Mouse (Mus musculus) heart, embryonic 10.5 days (tissue): ENCODE measurements at regions not wholly inside any gene's neighbourhood (a gene's known extent, or its start where the extent isn't known, plus 50 kb on each side); places are given as distances from the start of the nearest gene placed in this dataset.

ENCODE experiments used
- DNase-seq: peaks from one replicate; pipeline ENCODE4 v3.0.0-alpha.2; 2017; ENCODE audit warnings: low spot score
- H3K27ac ChIP-seq: fragments of 300-500 bp; sonication (generic); 2 replicates; pipeline ENCODE4 v1.5.1; 2016; ENCODE audit warnings: mild to moderate bottlenecking
- H3K27me3 ChIP-seq: fragments of 300-500 bp; sonication (generic); 2 replicates; pipeline ENCODE4 v1.6.1; 2016; ENCODE audit warnings: mild to moderate bottlenecking; ENCODE audit not compliant: poor library complexity, insufficient read depth, severe bottlenecking
- H3K36me3 ChIP-seq: fragments of 300-500 bp; sonication (generic); 2 replicates; pipeline ENCODE4 v1.6.1; 2016; ENCODE audit warnings: mild to moderate bottlenecking, moderate library complexity
- H3K4me1 ChIP-seq: fragments of 300-500 bp; sonication (generic); 2 replicates; pipeline ENCODE4 v1.6.1; 2016; ENCODE audit warnings: mild to moderate bottlenecking
- H3K4me3 ChIP-seq: fragments of 300-500 bp; sonication (generic); 2 replicates; pipeline ENCODE4 v1.5.1; 2016; ENCODE audit warnings: mild to moderate bottlenecking, moderate library complexity
- H3K9me3 ChIP-seq: fragments of 300-500 bp; sonication (generic); 2 replicates; pipeline ENCODE4 v1.6.1; 2016; ENCODE audit warnings: mild to moderate bottlenecking, moderate library complexity
- WGBS: fragments of 180-500 bp; shearing (Covaris S2); methylation state at CpG from one replicate; pipeline ENCODE4 v1.1.7; 2016; 5-methylcytosine and 5-hydroxymethylcytosine counted together

DNA sequence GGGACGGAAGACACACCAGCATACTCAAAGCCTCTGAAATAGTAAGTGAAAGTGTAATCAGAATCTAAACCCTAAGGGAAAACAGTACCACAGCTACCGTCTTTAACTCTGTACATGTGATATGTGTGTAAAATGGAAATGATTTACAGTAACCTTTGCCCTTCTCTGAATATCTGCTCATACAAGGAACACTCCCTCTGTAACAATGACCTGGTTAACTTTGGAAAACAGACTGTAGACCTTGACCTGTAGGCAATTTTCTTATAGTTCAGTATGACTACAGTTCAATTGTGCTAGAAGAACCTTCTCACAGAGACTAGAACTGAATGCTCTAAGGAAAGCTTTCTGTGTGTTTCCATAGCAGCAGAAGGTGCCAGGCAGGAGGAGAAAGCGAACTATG is 226.4 kb downstream of the Gm11361 start:
- no peak for DNase-seq
- Histone ChIP-seq H3K4me3 (no peak overlapping the region), H3K27me3 (no peaks in the 10 kb centered on the region), H3K4me1 (no peaks in the 10 kb centered on the region), H3K36me3 (no peaks in the 10 kb centered on the region), H3K27ac (no peak overlapping the region), H3K9me3 (no peaks in the 10 kb centered on the region)
- WGBS = 79% methylated on average over 3 of the region's 3 CpGs

DNA sequence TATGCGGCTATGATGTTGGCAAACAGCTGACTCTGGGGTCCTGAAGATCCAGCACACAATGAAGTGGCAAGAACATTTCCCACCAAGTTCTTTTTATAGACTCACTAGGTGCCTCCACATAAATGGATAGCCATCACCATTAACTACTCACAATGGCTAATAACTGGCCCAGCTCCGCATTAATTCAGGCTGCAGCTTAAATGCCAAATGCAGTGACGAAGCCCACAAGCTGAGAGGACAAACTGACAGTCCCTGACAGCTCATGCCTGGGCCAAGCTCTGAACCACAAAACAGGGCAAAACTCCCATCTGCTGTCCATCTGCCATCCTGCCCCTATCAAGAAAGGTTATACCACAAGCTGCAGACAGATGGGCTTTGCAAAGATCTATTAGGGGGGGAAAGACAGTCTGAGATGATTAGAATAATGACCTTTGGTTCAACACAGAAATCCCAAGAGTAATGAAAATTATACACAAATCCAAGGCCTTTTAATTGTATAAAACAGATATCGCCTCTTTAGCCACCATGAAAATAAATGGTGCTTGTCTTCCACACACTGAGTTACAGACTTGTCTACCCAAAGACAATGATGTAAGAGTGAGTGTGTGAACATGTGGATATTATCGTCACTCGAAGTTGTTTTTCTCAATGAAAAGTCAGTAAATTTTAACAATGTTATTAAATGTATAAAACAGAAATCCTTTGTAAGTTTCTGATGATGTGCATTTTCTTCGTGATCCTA is 224.1 kb downstream of the Gm11361 start:
- no peak for DNase-seq
- WGBS = 84% methylated on average over 7 of the region's 7 CpGs
- Histone ChIP-seq H3K36me3 (no peaks in the 10 kb centered on the region; the same call in 1 of the 2 replicates), H3K27ac (no peak overlapping the region), H3K4me3 (no peak overlapping the region), H3K27me3 (no peaks in the 10 kb centered on the region), H3K9me3 (0 out of 2 replicates have a peak, but pooled peaks cover 4% of the 10 kb centered on the region), H3K4me1 (no peaks in the 10 kb centered on the region)

DNA sequence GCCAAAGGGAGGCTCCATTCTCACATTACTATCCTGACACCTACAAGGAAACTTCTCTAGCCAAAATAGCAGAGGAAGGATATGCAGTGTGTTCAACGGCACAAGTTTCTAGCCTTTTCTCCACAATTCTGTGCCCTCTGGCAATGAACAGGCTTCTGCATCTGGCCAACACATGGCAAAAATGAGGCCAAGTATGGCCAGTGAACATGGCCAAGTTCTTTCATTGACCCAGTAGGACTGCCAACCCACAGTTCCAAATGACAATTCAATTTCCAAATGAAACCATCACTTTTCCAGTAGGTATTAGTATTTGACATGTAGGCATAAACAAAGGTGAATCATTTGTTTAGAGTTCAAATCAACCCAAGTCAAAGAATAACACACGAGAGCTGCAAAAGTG is 208.8 kb downstream of the Gm11361 start:
- Histone ChIP-seq H3K4me3 (no peak overlapping the region), H3K9me3 (no peaks in the 10 kb centered on the region), H3K27ac (no peak overlapping the region), H3K27me3 (no peaks in the 10 kb centered on the region), H3K36me3 (no peaks in the 10 kb centered on the region), H3K4me1 (no peaks in the 10 kb centered on the region)
- 92% methylated on average over 2 of the region's 2 CpGs for WGBS
- DNase-seq = no peak

DNA sequence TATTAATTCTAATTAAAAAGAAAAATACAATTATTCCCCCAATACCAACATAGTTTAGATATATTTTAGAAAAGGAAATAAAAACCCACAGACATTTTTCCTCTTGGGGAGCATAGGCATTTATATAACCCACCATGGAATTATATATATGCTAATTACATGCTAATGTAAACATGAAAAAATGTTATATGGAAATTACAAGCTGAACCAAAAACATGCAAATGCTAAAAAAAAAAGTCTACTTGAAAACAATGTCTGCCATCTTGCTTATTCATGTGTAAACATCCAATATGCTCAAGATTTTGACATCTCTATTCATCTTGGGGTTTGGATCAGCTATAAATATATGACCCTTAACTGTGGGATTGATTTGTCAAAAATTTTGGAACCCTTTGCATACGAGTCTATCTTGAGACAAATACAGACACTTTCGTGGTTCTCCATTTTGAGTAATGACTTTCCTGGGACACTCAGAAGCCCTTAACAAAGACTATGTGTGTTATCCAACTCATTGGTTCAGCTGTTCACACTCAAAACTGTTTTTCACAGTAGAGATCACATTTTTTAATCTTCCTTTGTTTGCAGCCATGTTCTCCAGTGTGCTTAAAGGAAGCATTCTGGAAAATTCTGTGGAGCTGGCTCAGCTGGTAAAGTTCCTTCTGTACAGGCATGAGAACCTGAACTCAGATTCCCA is 208.0 kb downstream of the Gm11361 start:
- Histone ChIP-seq H3K9me3 (no peaks in the 10 kb centered on the region), H3K36me3 (no peaks in the 10 kb centered on the region), H3K27me3 (no peaks in the 10 kb centered on the region), H3K4me3 (no peak overlapping the region), H3K27ac (no peak overlapping the region), H3K4me1 (no peaks in the 10 kb centered on the region)
- WGBS = 77% methylated on average over 2 of the region's 2 CpGs
- DNase-seq = no peak

DNA sequence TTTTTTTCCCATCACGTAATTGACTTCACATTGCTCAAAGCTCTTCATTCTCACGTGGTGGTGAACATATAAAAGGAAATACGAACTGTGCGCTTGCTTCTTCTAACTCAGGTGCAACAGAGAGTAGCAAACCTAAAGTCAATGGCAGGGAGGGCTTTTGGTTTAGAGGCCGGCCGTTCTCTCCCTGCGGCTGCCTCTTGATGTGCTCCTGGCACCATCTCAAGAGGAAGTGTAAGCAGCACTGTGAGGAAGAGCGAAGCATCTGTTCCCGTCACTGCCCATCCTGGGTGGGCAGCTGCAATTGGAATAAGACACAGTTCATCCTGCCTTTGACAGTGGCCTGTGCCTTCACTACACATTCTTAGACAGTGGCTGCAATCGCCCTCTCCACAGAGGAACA is 204.0 kb downstream of the Gm11361 start:
- no peak for DNase-seq
- H3K4me1 ChIP-seq = no peaks in the 10 kb centered on the region
- H3K27me3 ChIP-seq = no peaks in the 10 kb centered on the region
- no peak overlapping the region for H3K27ac ChIP-seq
- H3K36me3 ChIP-seq = no peaks in the 10 kb centered on the region
- WGBS = 90% methylated on average over 10 of the region's 10 CpGs
- no peak overlapping the region for H3K4me3 ChIP-seq
- no peaks in the 10 kb centered on the region for H3K9me3 ChIP-seq

DNA sequence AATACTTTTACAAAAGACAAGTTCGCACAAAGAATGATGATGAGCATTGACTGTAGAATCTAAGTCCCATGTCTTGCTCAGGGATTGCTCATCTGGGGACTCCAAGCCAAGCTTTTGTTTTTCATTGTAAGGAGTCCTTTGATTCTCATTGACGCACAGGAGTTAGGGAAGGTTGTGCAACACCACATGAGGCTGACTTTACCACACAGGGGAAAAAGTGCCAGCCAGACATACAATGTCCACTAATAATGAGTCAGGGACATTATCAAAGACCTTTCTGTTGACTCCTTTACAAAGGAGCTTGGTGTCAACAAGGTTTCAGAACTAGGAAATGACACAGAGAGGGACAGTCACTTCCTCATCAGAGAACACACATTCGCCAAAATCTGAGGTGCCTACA is 200.1 kb downstream of the Gm11361 start:
- Histone ChIP-seq H3K27ac (no peak overlapping the region), H3K4me1 (no peaks in the 10 kb centered on the region), H3K4me3 (no peak overlapping the region), H3K27me3 (no peaks in the 10 kb centered on the region), H3K36me3 (no peaks in the 10 kb centered on the region), H3K9me3 (no peaks in the 10 kb centered on the region)
- 80% methylated on average over 3 of the region's 3 CpGs for WGBS
- DNase-seq = no peak

DNA sequence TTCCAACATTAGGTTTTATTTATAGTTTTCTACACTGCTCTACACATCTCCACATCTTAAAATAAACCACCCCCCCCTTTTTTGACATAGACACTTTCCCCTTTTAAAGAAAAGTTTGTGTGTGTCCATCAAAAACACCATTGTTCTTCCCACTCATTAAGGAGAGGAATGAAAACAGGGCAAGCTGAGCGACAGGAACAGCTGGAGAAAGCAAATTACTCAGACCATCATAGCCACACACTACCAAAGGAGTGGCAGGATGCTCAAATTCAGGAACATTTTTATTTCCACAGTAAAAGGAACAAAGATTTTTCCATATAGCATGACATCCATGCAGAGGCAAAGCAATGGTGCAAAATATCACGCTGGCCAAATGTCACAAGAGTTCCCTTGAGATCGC is 198.6 kb downstream of the Gm11361 start:
- H3K36me3 ChIP-seq = no peaks in the 10 kb centered on the region
- WGBS = 83% methylated on average over 3 of the region's 3 CpGs
- H3K27ac ChIP-seq = no peak overlapping the region
- H3K4me3 ChIP-seq = no peak overlapping the region
- H3K27me3 ChIP-seq = no peaks in the 10 kb centered on the region
- no peaks in the 10 kb centered on the region for H3K9me3 ChIP-seq
- no peaks in the 10 kb centered on the region for H3K4me1 ChIP-seq
- DNase-seq = no peak

DNA sequence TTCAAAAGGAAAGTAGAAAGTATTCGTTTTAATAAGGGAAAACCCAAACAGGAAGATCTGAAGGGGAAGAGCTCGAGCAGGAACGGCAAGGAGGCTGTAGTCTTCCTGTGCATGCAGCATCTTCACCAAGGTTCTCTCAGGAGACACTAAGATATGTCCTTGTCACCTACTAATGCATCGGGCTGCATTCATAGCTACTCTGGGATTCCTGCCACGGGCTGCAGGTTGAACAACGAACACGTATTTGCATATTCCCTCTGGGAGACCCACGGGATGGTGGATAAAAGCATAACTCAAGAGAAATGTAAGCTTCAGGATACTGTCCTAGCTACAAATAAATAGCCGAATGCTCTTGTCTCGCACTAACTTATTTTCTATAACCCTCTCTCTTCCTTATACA is 197.7 kb downstream of the Gm11361 start:
- Histone ChIP-seq H3K4me1 (no peaks in the 10 kb centered on the region), H3K9me3 (no peaks in the 10 kb centered on the region), H3K27me3 (no peaks in the 10 kb centered on the region), H3K27ac (no peak overlapping the region), H3K4me3 (no peak overlapping the region), H3K36me3 (no peaks in the 10 kb centered on the region)
- WGBS = 86% methylated on average over 10 of the region's 10 CpGs
- no peak for DNase-seq

DNA sequence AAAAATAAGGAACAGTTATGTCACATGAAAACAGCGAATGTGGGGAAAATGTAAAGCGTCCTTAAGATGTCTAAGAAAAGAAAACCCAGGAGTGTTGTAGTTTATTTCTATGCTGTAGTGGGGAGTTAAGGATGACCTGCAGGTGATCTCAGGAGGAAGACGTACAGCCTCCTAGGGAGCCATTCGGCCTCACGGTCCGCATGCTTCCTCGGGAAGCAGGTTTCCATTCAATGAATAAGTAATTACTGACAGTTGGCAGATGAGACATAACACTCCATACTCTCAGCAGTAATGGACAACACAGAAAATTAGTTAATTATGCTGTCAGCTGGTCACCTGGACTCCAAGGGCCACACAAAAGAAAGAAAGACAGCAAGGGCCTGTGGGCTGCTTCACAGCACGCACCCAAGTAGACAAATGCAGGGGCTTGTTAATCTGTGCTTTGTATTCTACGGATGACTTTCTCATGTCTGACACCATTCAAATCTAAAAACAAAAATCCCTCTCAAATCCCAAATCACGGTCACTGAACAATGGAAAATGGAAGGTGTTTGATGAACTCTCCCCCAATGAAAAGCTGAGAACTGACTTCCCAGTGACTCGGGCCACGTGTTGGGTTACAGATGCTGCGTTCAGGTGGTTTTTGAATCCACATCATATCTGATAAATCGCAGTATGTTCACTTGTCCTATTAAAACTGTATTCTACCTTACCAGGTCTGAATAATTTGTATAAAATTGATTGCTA is 193.5 kb downstream of the Gm11361 start:
- Histone ChIP-seq H3K9me3 (no peaks in the 10 kb centered on the region), H3K4me1 (no peaks in the 10 kb centered on the region), H3K4me3 (no peak overlapping the region), H3K36me3 (no peaks in the 10 kb centered on the region), H3K27me3 (no peaks in the 10 kb centered on the region), H3K27ac (no peak overlapping the region)
- WGBS = 88% methylated on average over 14 of the region's 14 CpGs
- DNase-seq = no peak

DNA sequence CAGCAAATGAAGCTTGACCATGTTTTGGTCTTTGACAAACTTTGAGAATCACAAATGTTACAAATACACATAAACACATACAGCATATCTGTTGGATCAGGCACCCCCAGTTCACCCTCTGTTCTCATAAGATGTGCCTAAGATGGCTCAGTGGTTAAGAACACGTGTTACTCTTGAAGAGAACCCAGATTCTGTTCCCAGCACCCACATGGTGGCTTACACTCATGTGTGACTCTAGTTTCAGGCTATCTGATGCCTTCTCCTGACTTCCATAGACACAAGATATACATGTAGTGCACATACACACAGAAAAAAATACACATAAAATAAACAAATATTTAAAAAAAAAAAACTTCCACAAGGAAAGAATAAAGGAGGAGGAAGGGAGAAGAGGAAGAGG is 191.7 kb downstream of the Gm11361 start:
- no peaks in the 10 kb centered on the region for H3K4me1 ChIP-seq
- H3K27ac ChIP-seq = no peak overlapping the region
- no peaks in the 10 kb centered on the region for H3K9me3 ChIP-seq
- H3K36me3 ChIP-seq = no peaks in the 10 kb centered on the region
- 76% methylated on average over 1 of the region's 1 CpGs for WGBS
- H3K4me3 ChIP-seq = no peak overlapping the region
- no peaks in the 10 kb centered on the region for H3K27me3 ChIP-seq
- DNase-seq = no peak

DNA sequence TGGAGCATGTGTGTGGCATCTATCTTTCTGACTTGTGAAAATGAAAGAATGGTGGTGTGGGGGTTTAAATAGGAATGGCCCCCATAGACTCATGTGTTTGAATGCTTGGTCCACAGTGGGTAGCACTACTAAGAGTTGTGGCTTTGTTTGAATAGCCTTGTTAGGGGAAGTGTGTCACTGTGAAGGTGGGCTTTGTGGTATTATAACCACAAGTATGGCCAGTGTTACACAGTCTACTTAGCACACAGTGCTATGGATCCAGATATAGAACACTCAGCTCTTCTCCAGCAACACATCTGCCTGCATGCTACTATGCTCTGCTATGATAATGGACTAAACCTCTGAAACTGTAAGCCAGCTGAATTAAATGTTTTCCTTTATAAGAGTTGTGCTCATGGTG is 184.9 kb downstream of the Gm11361 start:
- Histone ChIP-seq H3K36me3 (no peaks in the 10 kb centered on the region), H3K4me3 (no peak overlapping the region), H3K27me3 (no peaks in the 10 kb centered on the region), H3K27ac (no peak overlapping the region), H3K4me1 (no peaks in the 10 kb centered on the region), H3K9me3 (0 out of 2 replicates have a peak, but pooled peaks cover 4% of the 10 kb centered on the region)
- DNase-seq = no peak

DNA sequence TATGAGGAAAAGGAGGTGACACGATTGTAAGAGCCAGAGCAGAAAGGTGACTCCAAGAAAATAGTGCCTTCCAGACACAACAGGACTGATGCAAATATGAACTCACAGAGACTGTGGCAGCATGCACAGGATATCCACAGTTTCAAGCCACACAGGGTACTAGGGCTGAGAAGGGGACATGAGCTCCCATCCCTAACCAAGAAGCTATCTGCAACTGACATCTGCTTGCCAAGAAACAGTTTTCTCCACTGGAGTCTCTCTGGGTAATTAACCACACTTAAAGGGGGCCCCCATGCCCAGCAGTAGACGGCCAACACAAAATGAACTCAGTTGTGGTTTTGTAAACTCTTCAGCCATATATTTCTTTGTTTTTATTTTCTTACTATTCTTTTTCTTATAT is 176.1 kb downstream of the Gm11361 start:
- no peak overlapping the region for H3K4me3 ChIP-seq

DNA sequence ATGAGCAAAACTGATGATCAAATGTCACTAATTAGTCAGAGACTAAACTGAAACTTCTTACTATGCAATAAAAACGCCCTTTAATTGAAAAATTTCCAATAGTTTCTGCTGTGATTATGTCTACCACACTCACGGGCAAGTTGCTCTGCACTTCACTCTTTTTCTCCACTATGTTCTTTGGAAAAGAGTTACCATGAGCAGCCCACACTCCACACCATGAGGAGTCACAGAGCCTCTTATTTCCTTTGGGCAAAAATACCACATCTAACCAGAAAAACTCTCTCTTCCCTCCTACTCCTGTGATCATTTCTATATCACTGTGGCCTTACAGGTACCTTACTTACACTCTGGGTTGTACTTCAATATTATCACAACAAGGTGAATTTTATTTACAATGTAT is 174.7 kb downstream of the Gm11361 start:
- Histone ChIP-seq H3K36me3 (no peaks in the 10 kb centered on the region), H3K4me3 (no peak overlapping the region), H3K27me3 (no peaks in the 10 kb centered on the region), H3K9me3 (no peaks in the 10 kb centered on the region), H3K4me1 (no peaks in the 10 kb centered on the region), H3K27ac (no peak overlapping the region)
- 77% methylated on average over 2 of the region's 2 CpGs for WGBS
- DNase-seq = no peak

More for the DNA sequence above, 176.1 kb downstream of the Gm11361 start:
- no peaks in the 10 kb centered on the region for H3K36me3 ChIP-seq
- H3K27ac ChIP-seq = no peak overlapping the region
- H3K27me3 ChIP-seq = no peaks in the 10 kb centered on the region
- 67% methylated on average over 2 of the region's 2 CpGs for WGBS
- H3K4me1 ChIP-seq = no peaks in the 10 kb centered on the region
- no peaks in the 10 kb centered on the region for H3K9me3 ChIP-seq
- no peak for DNase-seq
